Mouse (Mus musculus) lung, postnatal 0 days (tissue): ENCODE data around the gene Sp1.
A peak's percentile ranks its signal among the peaks of the same experiment; 100 is the strongest.

Experiments
- CTCF ChIP-seq: IDR thresholded peaks from 2 replicates; pipeline ENCODE4 v1.5.1; 2016; ENCODE audit warnings: antibody characterized with exemption, mild to moderate bottlenecking
- EP300 ChIP-seq: IDR thresholded peaks from 2 replicates; pipeline ENCODE4 v1.6.1; 2016; ENCODE audit warnings: antibody characterized with exemption, mild to moderate bottlenecking, control low read depth

- peak; percentile 89 for TF ChIP-seq CTCF
- TF ChIP-seq EP300, result no peak
These were observed 64.3 kb downstream of the Sp1 start, which contains the start of gene Pcbp2 for GRCm38 (mm10) chr15:102470183-102470604.
